Comparison of ENCODE assay signal across 9 mouse cellular contexts in genomic region chr5:146231655-146231996, GRCm38 (mm10). TPM values are rescaled to one million over a fixed set of nuclear protein-coding genes. Genes with fewer than 3 reads are reported as not detected.
A peak's percentile ranks its signal among the peaks of the same experiment; 100 is the strongest.
DNase-seq lines count a peak whose midpoint lies in the region; ATAC-seq lines count a peak whose summit lies in the region.
"Had no signal": no experiment of that assay in that cellular context is flagged by ENCODE, and none has a peak within 500 bp of the region (broad histone marks: within the 10 kb centered on the region; RNA-seq: fewer than 3 reads in every experiment).

No protein-coding gene starts in this region.

- H3K9ac ChIP-seq in liver, embryonic 16.5 days (ENCODE audit: low read depth, low read length), result peak overlapping the region; percentile 94
- peak overlapping the region; percentile 81 for H3K9ac ChIP-seq in neural tube, embryonic 15.5 days (replicated peaks)

- peak overlapping the region; percentile 64 for H3K4me2 ChIP-seq in liver, embryonic 16.5 days (ENCODE audit: low read depth, low read length)
- H3K4me2 ChIP-seq in neural tube, embryonic 15.5 days, result peak overlapping the region; percentile 71

- ATAC-seq in liver, embryonic 16.5 days (ENCODE audit: low read depth), result peak; percentile 16
- ATAC-seq in neural tube, embryonic 15.5 days (ENCODE audit: low FRiP score), result peak; percentile 22

- H3K27me3 ChIP-seq in erythroblast, embryonic 14.5 days (ENCODE audit: control insufficient read depth), result peaks cover 5% of the 10 kb centered on the region
- H3K27me3 ChIP-seq in liver, embryonic 16.5 days (ENCODE audit: control insufficient read depth, insufficient read depth, low read depth, low read length), result no peaks in the 10 kb centered on the region
- no peaks in the 10 kb centered on the region for H3K27me3 ChIP-seq in neural tube, embryonic 15.5 days (replicated peaks)

- peak overlapping the region; percentile 98 for H3K27ac ChIP-seq in liver, embryonic 16.5 days (ENCODE audit: low read length)
- peak overlapping the region; percentile 98 for H3K27ac ChIP-seq in neural tube, embryonic 15.5 days (replicated peaks)

- under 1% methylated on average over 19 of the region's 19 CpGs for WGBS in liver, embryonic 16.5 days (ENCODE audit: insufficient replicate concordance)
- under 1% methylated on average over 19 of the region's 19 CpGs for WGBS in neural tube, embryonic 15.5 days

- no peaks in the 10 kb centered on the region for H3K9me3 ChIP-seq in erythroblast, embryonic 14.5 days (ENCODE audit: control insufficient read depth, low read length)
- no peaks in the 10 kb centered on the region for H3K9me3 ChIP-seq in liver, embryonic 16.5 days (replicated peaks; ENCODE audit: control insufficient read depth, low read length)
- no peaks in the 10 kb centered on the region for H3K9me3 ChIP-seq in neural tube, embryonic 15.5 days (replicated peaks)

- peaks cover 28% of the 10 kb centered on the region for H3K36me3 ChIP-seq in erythroblast, embryonic 14.5 days (ENCODE audit: control insufficient read depth)
- H3K36me3 ChIP-seq in liver, embryonic 16.5 days (ENCODE audit: control insufficient read depth, insufficient read depth), result no peaks in the 10 kb centered on the region
- no peaks in the 10 kb centered on the region for H3K36me3 ChIP-seq in neural tube, embryonic 15.5 days

- peak overlapping the region; percentile 79 for H3K4me3 ChIP-seq in erythroblast, embryonic 14.5 days (replicated peaks)
- peak overlapping the region; percentile 93 for H3K4me3 ChIP-seq in liver, embryonic 16.5 days (ENCODE audit: low read depth, low read length)
- H3K4me3 ChIP-seq in neural tube, embryonic 15.5 days (replicated peaks), result peak overlapping the region; percentile 80

- H3K4me1 ChIP-seq in erythroblast, embryonic 14.5 days (ENCODE audit: control insufficient read depth), result peaks cover 45% of the 10 kb centered on the region
- peaks cover 28% of the 10 kb centered on the region for H3K4me1 ChIP-seq in liver, embryonic 16.5 days (ENCODE audit: control insufficient read depth, low read depth, low read length)
- H3K4me1 ChIP-seq in neural tube, embryonic 15.5 days, result peaks cover 38% of the 10 kb centered on the region

- peak; percentile 21 to 43 for DNase-seq in left cerebral cortex, adult 18-20 months (ENCODE audit: low spot score in 2 of 2)
- no peak for DNase-seq in left cerebral cortex, adult 9 months (ENCODE audit: low spot score in 2 of 2)
- peak; percentile 25 for DNase-seq in R1 (ENCODE audit: low read depth, low spot score)
- DNase-seq in induced T-regulatory cell, adult 2 months (ENCODE audit: low read depth), result peak; percentile 51
- DNase-seq in retina, postnatal 1 day, result no peak

RNA-seq across cellular contexts. Expression of gene Cdk8, which starts 0.6 kb away (rescaled TPM):
- total RNA-seq in left cerebral cortex, adult 18-20 months (2021), result 10 to 100 TPM; 43.2 to 44.0 TPM
- polyA plus RNA-seq in erythroblast, embryonic 14.5 days (2012), result 9.3 and 11.8 TPM in 2 replicates
- 11.5 and 11.8 TPM in 2 replicates for polyA plus RNA-seq in liver, embryonic 16.5 days (2015; fragmentation: Nextera tagmentation; extraction: Ambion mirVana)
- polyA plus RNA-seq in neural tube, embryonic 15.5 days (2015; fragmentation: Nextera tagmentation; extraction: Ambion mirVana), result 17.8 and 18.1 TPM in 2 replicates

RNA-seq across cellular contexts. Expression of gene Rnf6, which starts 10.3 kb away (rescaled TPM):
- total RNA-seq in left cerebral cortex, adult 18-20 months (2021), result 10 to 100 TPM; 69.1 to 75.4 TPM
- polyA plus RNA-seq in erythroblast, embryonic 14.5 days (2012), result 0.90 and 1.8 TPM in 2 replicates
- polyA plus RNA-seq in liver, embryonic 16.5 days (2015; fragmentation: Nextera tagmentation; extraction: Ambion mirVana), result 28.0 and 30.9 TPM in 2 replicates
- polyA plus RNA-seq in neural tube, embryonic 15.5 days (2015; fragmentation: Nextera tagmentation; extraction: Ambion mirVana), result 29.2 and 38.0 TPM in 2 replicates

RNA-seq across cellular contexts. Expression of gene 1700001J03Rik, which starts 46.5 kb away (rescaled TPM):
- total RNA-seq in left cerebral cortex, adult 18-20 months (2021), result under 1 TPM; 0.88 to 0.91 TPM
- polyA plus RNA-seq in erythroblast, embryonic 14.5 days (2012), result not detected in 2 replicates
- polyA plus RNA-seq in liver, embryonic 16.5 days (2015; fragmentation: Nextera tagmentation; extraction: Ambion mirVana), result not detected in 2 replicates
- not detected in 2 replicates for polyA plus RNA-seq in neural tube, embryonic 15.5 days (2015; fragmentation: Nextera tagmentation; extraction: Ambion mirVana)
- total RNA-seq: neutrophil, adult 5-6 weeks had no signal

Comparison
In these comparisons a context has a peak if more than half of its experiments do, and no peak if none do; other contexts are left out.
1. DNase-seq: peak in left cerebral cortex, adult 18-20 months (2 of 2), R1 (single experiment) and induced T-regulatory cell, adult 2 months (single experiment); none in left cerebral cortex, adult 9 months (0 of 2) and retina, postnatal 1 day (single experiment).
2. RNA of gene Rnf6, which starts 10.3 kb away (polyA plus RNA-seq): 28.0 to 30.9 TPM in liver, embryonic 16.5 days and 29.2 to 38.0 TPM in neural tube, embryonic 15.5 days; 0.90 to 1.8 TPM in erythroblast, embryonic 14.5 days; every median in the first group is over 10 times any median in the second.
3. Peak in every context shown above with its lines, with median percentiles within 50 percentile points of each other: H3K4me3 ChIP-seq.